In the genomic region with DNA sequence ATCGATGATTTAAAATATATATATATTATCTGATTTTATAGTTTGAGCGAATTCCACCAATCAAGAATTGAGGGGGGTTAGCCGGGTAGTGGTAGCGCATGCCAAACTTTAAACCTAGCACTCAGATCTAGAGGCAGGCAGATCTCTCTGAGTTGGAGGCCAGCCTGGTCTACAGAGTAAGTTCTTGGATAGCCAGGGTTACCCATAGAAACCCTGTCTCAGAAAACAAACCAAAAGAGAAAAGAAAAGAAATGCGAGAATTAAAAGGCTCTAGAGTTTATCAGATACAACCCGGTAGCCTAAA, we compare ENCODE assay signal across 8 mouse cellular contexts. TPM values are rescaled to one million over a fixed set of nuclear protein-coding genes. Genes with fewer than 3 reads are reported as not detected.
DNase-seq lines count a peak whose midpoint lies in the region; ATAC-seq and TF ChIP-seq lines count a peak whose summit lies in the region.

No protein-coding gene starts in this region.

- no peaks in the 10 kb centered on the region for H3K27me3 ChIP-seq in erythroblast, embryonic 14.5 days (ENCODE audit: control insufficient read depth)
- no peaks in the 10 kb centered on the region for H3K27me3 ChIP-seq in C2C12 (ENCODE audit: control insufficient read depth, insufficient read depth, insufficient read length)
- no peaks in the 10 kb centered on the region for H3K27me3 ChIP-seq in forebrain, embryonic 14.5 days (replicated peaks; ENCODE audit: control insufficient read depth, insufficient read depth, low read length)
- H3K27me3 ChIP-seq in liver, embryonic 12.5 days (replicated peaks), result no peaks in the 10 kb centered on the region

- peak overlapping the region; percentile 38 for H3ac ChIP-seq in C2C12 (ENCODE audit: control insufficient read depth, insufficient read length, low read depth)

- no peak for ATAC-seq in erythroblast, adult 5-6 weeks (replicated peaks; ENCODE audit: low FRiP score, poor library complexity, severe bottlenecking)
- ATAC-seq in forebrain, embryonic 14.5 days, result no peak
- ATAC-seq in liver, embryonic 12.5 days, result no peak

- peaks cover 3% of the 10 kb centered on the region for H3K9me3 ChIP-seq in erythroblast, embryonic 14.5 days (ENCODE audit: control insufficient read depth, low read length)
- no peaks in the 10 kb centered on the region for H3K9me3 ChIP-seq in forebrain, embryonic 14.5 days (replicated peaks; ENCODE audit: control insufficient read depth, low read length)
- H3K9me3 ChIP-seq in liver, embryonic 12.5 days (replicated peaks), result no peaks in the 10 kb centered on the region

- no peak for DNase-seq in forebrain, embryonic 14.5 days (ENCODE audit: low spot score)
- no peak for DNase-seq in spleen, postnatal 4 days (ENCODE audit: low spot score in 2 of 2)
- DNase-seq in testis, postnatal 10 days (ENCODE audit: low spot score), result no peak
- DNase-seq in left cerebral cortex, postnatal 25 days (ENCODE audit: low spot score in 2 of 2), result no peak

- peaks cover 34% of the 10 kb centered on the region for H3K79me3 ChIP-seq in C2C12 (ENCODE audit: low read depth)

- H3K9ac ChIP-seq in forebrain, embryonic 14.5 days (ENCODE audit: low read length), result peak overlapping the region; percentile 58
- peak overlapping the region; percentile 75 for H3K9ac ChIP-seq in liver, embryonic 12.5 days

- H3K36me3 ChIP-seq in erythroblast, embryonic 14.5 days (ENCODE audit: control insufficient read depth), result peaks cover 18% of the 10 kb centered on the region
- peaks cover 11% of the 10 kb centered on the region for H3K36me3 ChIP-seq in C2C12 (ENCODE audit: control insufficient read depth, insufficient read depth)
- 0 out of 2 replicates have a peak, but pooled peaks cover 2% of the 10 kb centered on the region for H3K36me3 ChIP-seq in forebrain, embryonic 14.5 days (ENCODE audit: control insufficient read depth, insufficient read depth, low read length)
- H3K36me3 ChIP-seq in liver, embryonic 12.5 days, result peaks cover 24% of the 10 kb centered on the region

- H3K4me3 ChIP-seq in erythroblast, embryonic 14.5 days (replicated peaks), result peak overlapping the region; percentile 72
- H3K4me3 ChIP-seq in C2C12 (ENCODE audit: insufficient read depth, poor library complexity, severe bottlenecking), result peak overlapping the region; percentile 75
- H3K4me3 ChIP-seq in forebrain, embryonic 14.5 days (ENCODE audit: low read depth, low read length), result peak overlapping the region; percentile 88
- H3K4me3 ChIP-seq in liver, embryonic 12.5 days, result peak overlapping the region; percentile 95

- no peak overlapping the region for H3K27ac ChIP-seq in forebrain, embryonic 14.5 days (ENCODE audit: low read depth, low read length)
- H3K27ac ChIP-seq in liver, embryonic 12.5 days, result peak overlapping the region; percentile 68; the same call in 1 of the 2 replicates

- intact Hi-C loops in left cerebral cortex, postnatal 25 days (cut with DNase I), result no loop called here

- H3K79me2 ChIP-seq in C2C12 (ENCODE audit: control insufficient read depth, insufficient read depth), result peaks cover 43% of the 10 kb centered on the region

- peaks cover 49% of the 10 kb centered on the region for H3K4me1 ChIP-seq in erythroblast, embryonic 14.5 days (ENCODE audit: control insufficient read depth)
- peaks cover 7% of the 10 kb centered on the region; the same call in 1 of the 2 replicates for H3K4me1 ChIP-seq in forebrain, embryonic 14.5 days (ENCODE audit: control insufficient read depth, insufficient read depth, low read length)
- H3K4me1 ChIP-seq in liver, embryonic 12.5 days, result peaks cover 35% of the 10 kb centered on the region

- H3K4me2 ChIP-seq in forebrain, embryonic 14.5 days (ENCODE audit: low read length), result peak overlapping the region; percentile 75
- H3K4me2 ChIP-seq in liver, embryonic 12.5 days, result peak overlapping the region; percentile 86

- TF ChIP-seq CTCF in C2C12 (IDR thresholded peaks at IDR 0.05; ENCODE audit: control insufficient read depth, insufficient read depth, insufficient read length), result no peak

- 22% methylated on average over 6 of the region's 6 CpGs for WGBS in forebrain, embryonic 14.5 days
- WGBS in liver, embryonic 12.5 days (ENCODE audit: insufficient replicate concordance), result 6% methylated on average over 6 of the region's 6 CpGs

TF ChIP-seq in C2C12, 6 proteins besides CTCF, POLR2A, EP300 and RAD21:
- TF ChIP-seq MYOD1 (IDR thresholded peaks at IDR 0.05; ENCODE audit: control insufficient read depth, insufficient read length, low read depth), result no peak

RNA-seq across cellular contexts. Expression of a gene that starts 0.7 kb away (rescaled TPM):
- 0.65 and 0.97 TPM in 2 replicates for polyA plus RNA-seq in erythroblast, embryonic 14.5 days (2012)
- total RNA-seq in erythroblast, adult 5-6 weeks (2015; ENCODE audit: low replicate concordance), result 10.0 and 15.3 TPM in 2 replicates
- total RNA-seq in erythroblast, adult 5-6 weeks (2017; ENCODE audit: low replicate concordance), result 18.2 and 21.3 TPM in 2 replicates
- polyA plus RNA-seq in C2C12 (2012; fragmentation: generic; extraction: Trizol), result 32.2 TPM
- 48.9 and 51.8 TPM in 2 replicates for polyA plus RNA-seq in forebrain, embryonic 14.5 days (2014; fragmentation: Nextera tagmentation; extraction: Ambion mirVana)
- polyA plus RNA-seq in liver, embryonic 12.5 days (2016; fragmentation: Nextera tagmentation; extraction: Ambion mirVana), result 31.8 and 33.1 TPM in 2 replicates
- total RNA-seq in left cerebral cortex, postnatal 25 days (2021), result 10 to 100 TPM; 40.5 to 43.8 TPM

RNA-seq across cellular contexts. Expression of a gene that starts 36.0 kb away (rescaled TPM):
- 0.67 and 1.1 TPM in 2 replicates for polyA plus RNA-seq in erythroblast, embryonic 14.5 days (2012)
- 55.5 and 73.6 TPM in 2 replicates for total RNA-seq in erythroblast, adult 5-6 weeks (2015; ENCODE audit: low replicate concordance)
- total RNA-seq in erythroblast, adult 5-6 weeks (2017; ENCODE audit: low replicate concordance), result 53.2 and 70.4 TPM in 2 replicates
- polyA plus RNA-seq in C2C12 (2012; fragmentation: generic; extraction: Trizol), result 134 TPM
- 448 and 459 TPM in 2 replicates for polyA plus RNA-seq in forebrain, embryonic 14.5 days (2014; fragmentation: Nextera tagmentation; extraction: Ambion mirVana)
- 251 and 254 TPM in 2 replicates for polyA plus RNA-seq in liver, embryonic 12.5 days (2016; fragmentation: Nextera tagmentation; extraction: Ambion mirVana)
- 100 to 1,000 TPM; 176 to 189 TPM for total RNA-seq in left cerebral cortex, postnatal 25 days (2021)

RNA-seq across cellular contexts. Expression of a gene that starts 47.1 kb away (rescaled TPM):
- polyA plus RNA-seq in erythroblast, embryonic 14.5 days (2012), result 0.34 and 0.47 TPM in 2 replicates
- 20.3 and 29.0 TPM in 2 replicates for total RNA-seq in erythroblast, adult 5-6 weeks (2015; ENCODE audit: low replicate concordance)
- total RNA-seq in erythroblast, adult 5-6 weeks (2017; ENCODE audit: low replicate concordance), result 14.6 and 15.8 TPM in 2 replicates
- polyA plus RNA-seq in C2C12 (2012; fragmentation: generic; extraction: Trizol), result 91.5 TPM
- 295 and 320 TPM in 2 replicates for polyA plus RNA-seq in forebrain, embryonic 14.5 days (2014; fragmentation: Nextera tagmentation; extraction: Ambion mirVana)
- polyA plus RNA-seq in liver, embryonic 12.5 days (2016; fragmentation: Nextera tagmentation; extraction: Ambion mirVana), result 96.7 and 98.9 TPM in 2 replicates
- total RNA-seq in left cerebral cortex, postnatal 25 days (2021), result 10 to 100 TPM; 59.2 to 60.8 TPM

Comparison
In these comparisons a context has a peak if more than half of its experiments do, and no peak if none do; other contexts are left out.
1. RNA of a gene that starts 0.7 kb away (polyA plus RNA-seq): 48.9 to 51.8 TPM in forebrain, embryonic 14.5 days, 31.8 to 33.1 TPM in liver, embryonic 12.5 days and 32.2 TPM in C2C12 (single experiment); 0.65 to 0.97 TPM in erythroblast, embryonic 14.5 days; every median in the first group is over 10 times any median in the second.
2. RNA of a gene that starts 36.0 kb away (polyA plus RNA-seq): 448 to 459 TPM in forebrain, embryonic 14.5 days, 251 to 254 TPM in liver, embryonic 12.5 days and 134 TPM in C2C12 (single experiment); 0.67 to 1.1 TPM in erythroblast, embryonic 14.5 days; every median in the first group is over 10 times any median in the second.
3. RNA of a gene that starts 47.1 kb away (polyA plus RNA-seq): 295 to 320 TPM in forebrain, embryonic 14.5 days, 96.7 to 98.9 TPM in liver, embryonic 12.5 days and 91.5 TPM in C2C12 (single experiment); 0.34 to 0.47 TPM in erythroblast, embryonic 14.5 days; every median in the first group is over 10 times any median in the second.
4. Peak in every context shown above with its lines, with median percentiles within 50 percentile points of each other: H3K4me3 ChIP-seq.